8 mouse cellular contexts compared by ENCODE assay signal in genomic region chr7:19196676-19197075, GRCm38 (mm10). TPM values are rescaled to one million over a fixed set of nuclear protein-coding genes. Genes with fewer than 3 reads are reported as not detected.
A peak's percentile ranks its signal among the peaks of the same experiment; 100 is the strongest.
DNase-seq lines count a peak whose midpoint lies in the region; ATAC-seq and TF ChIP-seq lines count a peak whose summit lies in the region.

No protein-coding gene starts in this region.

- peak; percentile 87 for DNase-seq in heart, adult 11 months
- DNase-seq in heart, adult 9 months (ENCODE audit: low spot score in 2 of 2) = no peak
- peak; percentile 24 for DNase-seq in midbrain, postnatal 0 days (ENCODE audit: low spot score)
- DNase-seq in ZHBTc4 (ENCODE audit: low read depth, low spot score) = peak; percentile 86
- DNase-seq in liver, postnatal 0 days = peak; percentile 47
- no peak for DNase-seq in gastrocnemius, adult 8-10 months (ENCODE audit: low spot score in 2 of 2)
- DNase-seq in urinary bladder, postnatal 36 days (ENCODE audit: low spot score in 2 of 2) = no peak

- no peak overlapping the region for H3K4me2 ChIP-seq in midbrain, postnatal 0 days (ENCODE audit: low read depth, low read length, poor library complexity, severe bottlenecking)
- no peak overlapping the region for H3K4me2 ChIP-seq in midbrain, embryonic 16.5 days (ENCODE audit: low read length)
- H3K4me2 ChIP-seq in liver, postnatal 0 days (ENCODE audit: low read depth, low read length) = no peak overlapping the region

- H3K27ac ChIP-seq in midbrain, postnatal 0 days (ENCODE audit: low read depth, low read length) = no peak overlapping the region
- H3K27ac ChIP-seq in midbrain, embryonic 16.5 days (ENCODE audit: low read length) = no peak overlapping the region
- no peak overlapping the region for H3K27ac ChIP-seq in liver, postnatal 0 days (ENCODE audit: low read depth)

- ATAC-seq in midbrain, postnatal 0 days (ENCODE audit: low FRiP score) = no peak
- ATAC-seq in midbrain, embryonic 16.5 days = no peak
- no peak for ATAC-seq in liver, postnatal 0 days

- H3K4me1 ChIP-seq in midbrain, postnatal 0 days (ENCODE audit: insufficient read depth, low read length) = no peaks in the 10 kb centered on the region
- H3K4me1 ChIP-seq in midbrain, embryonic 16.5 days (ENCODE audit: control insufficient read depth, insufficient read depth, low read length) = no peaks in the 10 kb centered on the region
- H3K4me1 ChIP-seq in liver, postnatal 0 days (ENCODE audit: insufficient read depth) = no peaks in the 10 kb centered on the region

- TF ChIP-seq CTCF in midbrain, postnatal 0 days (IDR thresholded peaks at IDR 0.05) = peak; percentile 70
- TF ChIP-seq CTCF in liver, postnatal 0 days (IDR thresholded peaks at IDR 0.05; ENCODE audit: low read depth) = peak; percentile 63

- H3K9ac ChIP-seq in midbrain, postnatal 0 days (replicated peaks; ENCODE audit: low read length, poor library complexity, severe bottlenecking) = no peak overlapping the region
- H3K9ac ChIP-seq in midbrain, embryonic 16.5 days (ENCODE audit: low read depth, low read length) = no peak overlapping the region
- no peak overlapping the region for H3K9ac ChIP-seq in liver, postnatal 0 days (replicated peaks)

- 64% methylated on average over 6 of the region's 6 CpGs for WGBS in midbrain, postnatal 0 days
- WGBS in midbrain, embryonic 16.5 days = 70% methylated on average over 6 of the region's 6 CpGs
- WGBS in liver, postnatal 0 days (ENCODE audit: insufficient replicate concordance) = 56% methylated on average over 6 of the region's 6 CpGs

- H3K36me3 ChIP-seq in midbrain, postnatal 0 days (ENCODE audit: insufficient read depth, low read length) = peaks cover 61% of the 10 kb centered on the region
- H3K36me3 ChIP-seq in midbrain, embryonic 16.5 days (ENCODE audit: control insufficient read depth, insufficient read depth, low read length) = peaks cover 43% of the 10 kb centered on the region
- peaks cover 34% of the 10 kb centered on the region for H3K36me3 ChIP-seq in liver, postnatal 0 days (replicated peaks; ENCODE audit: insufficient read depth, low read length)

- TF ChIP-seq EP300 in liver, postnatal 0 days (IDR thresholded peaks at IDR 0.05; ENCODE audit: low read depth) = no peak

- H3K4me3 ChIP-seq in midbrain, postnatal 0 days (ENCODE audit: low read depth, low read length) = no peak overlapping the region
- no peak overlapping the region for H3K4me3 ChIP-seq in midbrain, embryonic 16.5 days (ENCODE audit: low read depth, low read length)
- no peak overlapping the region for H3K4me3 ChIP-seq in liver, postnatal 0 days (ENCODE audit: low read depth, low read length)

- H3K9me3 ChIP-seq in midbrain, postnatal 0 days (ENCODE audit: low read length) = no peaks in the 10 kb centered on the region
- 0 out of 2 replicates have a peak, but pooled peaks cover 2% of the 10 kb centered on the region for H3K9me3 ChIP-seq in midbrain, embryonic 16.5 days (replicated peaks; ENCODE audit: control insufficient read depth, low read length, poor library complexity, severe bottlenecking)
- no peaks in the 10 kb centered on the region for H3K9me3 ChIP-seq in liver, postnatal 0 days (ENCODE audit: low read length)

- no peaks in the 10 kb centered on the region for H3K27me3 ChIP-seq in midbrain, postnatal 0 days (ENCODE audit: insufficient read depth, low read length)
- no peaks in the 10 kb centered on the region for H3K27me3 ChIP-seq in midbrain, embryonic 16.5 days (ENCODE audit: control insufficient read depth, insufficient read depth, low read depth, low read length)
- no peaks in the 10 kb centered on the region for H3K27me3 ChIP-seq in liver, postnatal 0 days (ENCODE audit: insufficient read depth, low read length)

RNA-seq across cellular contexts. Expression of gene Gpr4, which starts 15.7 kb away (rescaled TPM):
- 3.1 and 4.7 TPM in 2 replicates for total RNA-seq in midbrain, postnatal 0 days (2014; rRNA removed)
- polyA plus RNA-seq in midbrain, postnatal 0 days (2015; fragmentation: Nextera tagmentation; extraction: Ambion mirVana) = 6.1 and 6.2 TPM in 2 replicates
- polyA plus RNA-seq in midbrain, embryonic 16.5 days (2015; fragmentation: Nextera tagmentation; extraction: Ambion mirVana) = 3.4 and 4.5 TPM in 2 replicates
- polyA plus RNA-seq in liver, postnatal 0 days (2015; fragmentation: Nextera tagmentation; extraction: Ambion mirVana) = 0.74 and 0.83 TPM in 2 replicates
- total RNA-seq in gastrocnemius, adult 8-10 months (2022) = 1 to 10 TPM in 3 of 4 experiments, under 1 TPM in 1; 0.72 to 1.7 (median 1.2) TPM

RNA-seq across cellular contexts. Expression of gene Eml2, which starts 20.5 kb away (rescaled TPM):
- 83.7 and 89.0 TPM in 2 replicates for total RNA-seq in midbrain, postnatal 0 days (2014; rRNA removed)
- 13.1 and 13.4 TPM in 2 replicates for polyA plus RNA-seq in midbrain, postnatal 0 days (2015; fragmentation: Nextera tagmentation; extraction: Ambion mirVana)
- 10.6 TPM in 2 replicates for polyA plus RNA-seq in midbrain, embryonic 16.5 days (2015; fragmentation: Nextera tagmentation; extraction: Ambion mirVana)
- polyA plus RNA-seq in liver, postnatal 0 days (2015; fragmentation: Nextera tagmentation; extraction: Ambion mirVana) = 3.3 and 3.4 TPM in 2 replicates
- total RNA-seq in gastrocnemius, adult 8-10 months (2022) = 10 to 100 TPM; 10.9 to 15.9 (median 12.9) TPM

RNA-seq across cellular contexts. Expression of gene Gipr, which starts 30.7 kb away (rescaled TPM):
- 2.3 and 7.4 TPM in 2 replicates for total RNA-seq in midbrain, postnatal 0 days (2014; rRNA removed)
- polyA plus RNA-seq in midbrain, postnatal 0 days (2015; fragmentation: Nextera tagmentation; extraction: Ambion mirVana) = 1.7 and 2.3 TPM in 2 replicates
- 4.0 and 4.8 TPM in 2 replicates for polyA plus RNA-seq in midbrain, embryonic 16.5 days (2015; fragmentation: Nextera tagmentation; extraction: Ambion mirVana)
- polyA plus RNA-seq in liver, postnatal 0 days (2015; fragmentation: Nextera tagmentation; extraction: Ambion mirVana) = 0.04 TPM in 1 of 2 replicates, not detected in the other
- total RNA-seq in gastrocnemius, adult 8-10 months (2022) = under 1 TPM in 1 of 4 experiments, not detected in 3; 0.13 TPM

RNA-seq across cellular contexts. Expression of gene Opa3, which starts 31.5 kb away (rescaled TPM):
- total RNA-seq in midbrain, postnatal 0 days (2014; rRNA removed) = 34.8 and 40.1 TPM in 2 replicates
- 33.4 and 33.9 TPM in 2 replicates for polyA plus RNA-seq in midbrain, postnatal 0 days (2015; fragmentation: Nextera tagmentation; extraction: Ambion mirVana)
- 33.8 and 36.5 TPM in 2 replicates for polyA plus RNA-seq in midbrain, embryonic 16.5 days (2015; fragmentation: Nextera tagmentation; extraction: Ambion mirVana)
- polyA plus RNA-seq in liver, postnatal 0 days (2015; fragmentation: Nextera tagmentation; extraction: Ambion mirVana) = 8.7 and 9.7 TPM in 2 replicates
- total RNA-seq in gastrocnemius, adult 8-10 months (2022) = 10 to 100 TPM; 36.1 to 52.8 (median 43.3) TPM

RNA-seq across cellular contexts. Expression of gene Snrpd2, which starts 47.2 kb away (rescaled TPM):
- 31.4 and 36.7 TPM in 2 replicates for total RNA-seq in midbrain, postnatal 0 days (2014; rRNA removed)
- polyA plus RNA-seq in midbrain, postnatal 0 days (2015; fragmentation: Nextera tagmentation; extraction: Ambion mirVana) = 115 and 116 TPM in 2 replicates
- 105 TPM in 2 replicates for polyA plus RNA-seq in midbrain, embryonic 16.5 days (2015; fragmentation: Nextera tagmentation; extraction: Ambion mirVana)
- 38.9 and 41.0 TPM in 2 replicates for polyA plus RNA-seq in liver, postnatal 0 days (2015; fragmentation: Nextera tagmentation; extraction: Ambion mirVana)
- total RNA-seq in gastrocnemius, adult 8-10 months (2022) = 10 to 100 TPM; 50.6 to 59.4 (median 57.3) TPM

Comparison
In these comparisons a context has a peak if more than half of its experiments do, and no peak if none do; other contexts are left out.
1. DNase-seq: peak in heart, adult 11 months (single experiment), midbrain, postnatal 0 days (single experiment), ZHBTc4 (single experiment) and liver, postnatal 0 days (single experiment); none in heart, adult 9 months (0 of 2), gastrocnemius, adult 8-10 months (0 of 2) and urinary bladder, postnatal 36 days (0 of 2).